Mouse (Mus musculus) ES-E14 (cell line): ENCODE measurements around the gene Fgd3.

Source experiments
- CHD2 ChIP-seq: IDR thresholded peaks from 2 replicates; pipeline ENCODE4 v1.6.1; 2014; ENCODE audit warnings: mild to moderate bottlenecking, low read depth, low read length, inconsistent platforms
- MAFK ChIP-seq: IDR thresholded peaks from 2 replicates; pipeline ENCODE4 v1.6.1; 2014; ENCODE audit warnings: mild to moderate bottlenecking, low read depth, low read length, inconsistent platforms; ENCODE audit not compliant: insufficient read depth
- ZC3H11A ChIP-seq: IDR thresholded peaks from 2 replicates; pipeline ENCODE4 v1.6.1; 2012; ENCODE audit warnings: low read depth, mild to moderate bottlenecking, inconsistent platforms, low read length, borderline replicate concordance
- ZNF384 ChIP-seq: IDR thresholded peaks from 2 replicates; pipeline ENCODE4 v1.6.1; 2012; ENCODE audit warnings: low read depth, low read length, inconsistent platforms

DNA sequence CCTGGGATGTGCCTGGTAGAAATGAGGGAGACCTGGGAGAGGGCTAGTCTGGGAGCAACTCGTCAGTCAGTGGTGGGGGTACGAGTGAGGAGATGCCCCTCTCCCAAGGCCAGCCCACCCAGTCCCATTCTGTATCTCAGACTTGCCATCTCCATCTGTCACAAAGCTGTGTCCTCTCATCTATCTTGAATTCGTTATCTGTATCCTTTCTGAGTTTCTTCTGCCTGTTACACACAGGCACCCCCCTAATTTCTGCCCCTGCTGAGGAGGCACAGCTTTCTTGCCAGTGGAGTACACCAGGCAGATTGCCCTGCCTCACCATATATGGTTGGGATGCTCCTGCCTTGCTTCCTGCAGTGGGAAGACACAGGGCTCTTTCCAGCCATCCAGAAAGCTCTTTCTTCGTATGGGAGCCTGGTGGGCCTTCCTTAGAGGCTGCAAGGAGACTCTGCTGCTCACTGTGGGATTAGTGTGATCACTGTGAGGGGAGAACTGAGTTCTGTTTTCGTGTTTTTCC lies 33.9 kb upstream of the Fgd3 start:
- TF ChIP-seq MAFK (no peak), CHD2 (no peak), ZC3H11A (no peak), ZNF384 (no peak)
